Mouse (Mus musculus) CH12.LX (cell line): ENCODE measurements around the gene Gm49384. TPM values are rescaled to one million over a fixed set of nuclear protein-coding genes. Genes with fewer than 3 reads are reported as not detected.

Source experiments
- DNase-seq: peaks from one replicate; pipeline ENCODE4 v3.0.0-alpha.2; 2013; ENCODE audit errors: extremely low read depth
- H3K27ac ChIP-seq: 2 replicates; pipeline ENCODE4 v1.5.1; 2012; ENCODE audit warnings: low read depth, mild to moderate bottlenecking, control low read depth, moderate library complexity; ENCODE audit not compliant: insufficient read depth
- H3K27me3 ChIP-seq: replicated peaks from 2 replicates; pipeline ENCODE3; 2012; ENCODE audit warnings: inconsistent platforms
- H3K36me3 ChIP-seq, 2 experiments: replicated peaks in 1 of 2; 2 replicates each; pipeline versions ENCODE3 to v1.6.1; 2012; ENCODE audit warnings: inconsistent platforms in 1 of 2, low read length in 1 of 2, mild to moderate bottlenecking in 1 of 2, mixed read lengths in 1 of 2, moderate library complexity in 1 of 2; ENCODE audit not compliant: control insufficient read depth in 1 of 2, insufficient read depth in 1 of 2
- H3K4me1 ChIP-seq, 2 experiments: 2 replicates each; pipeline ENCODE4 v1.6.1; 2012; ENCODE audit warnings: inconsistent platforms in 1 of 2, moderate library complexity in 1 of 2; ENCODE audit not compliant: insufficient read depth in 2 of 2, control insufficient read depth in 1 of 2
- H3K4me2 ChIP-seq: 2 replicates; pipeline ENCODE4 v1.6.1; 2012; ENCODE audit warnings: low read depth, mild to moderate bottlenecking, control low read depth; ENCODE audit not compliant: poor library complexity, insufficient read depth, severe bottlenecking
- H3K4me3 ChIP-seq, 3 experiments: fragments of 150-350 bp in 1 of 3; sonication (generic) in 1 of 3; replicated peaks in 1 of 3; 2 replicates each; pipeline versions ENCODE3 to v1.5.1; 2011 to 2012; ENCODE audit warnings: low read depth in 2 of 3, low read length in 2 of 3, mild to moderate bottlenecking in 2 of 3, moderate library complexity in 2 of 3, control low read depth in 1 of 3, improper control_type of control experiment in 1 of 3, inconsistent platforms in 1 of 3, mixed read lengths in 1 of 3; ENCODE audit not compliant: poor library complexity in 1 of 3
- H3K79me2 ChIP-seq: replicated peaks from 2 replicates; pipeline ENCODE4 v1.6.1; 2012; ENCODE audit warnings: mild to moderate bottlenecking, moderate library complexity; ENCODE audit not compliant: control insufficient read depth, poor library complexity, insufficient read depth, severe bottlenecking; ENCODE audit errors: extremely low read depth
- H3K9ac ChIP-seq: 2 replicates; pipeline ENCODE4 v1.6.1; 2012; ENCODE audit warnings: low read depth, mild to moderate bottlenecking, control low read depth, moderate library complexity; ENCODE audit not compliant: insufficient read depth
- H3K9me3 ChIP-seq: replicated peaks from 2 replicates; pipeline ENCODE3; 2012; ENCODE audit warnings: low read length, inconsistent platforms, mixed read lengths
- BHLHE40 ChIP-seq: IDR thresholded peaks from 2 replicates; pipeline ENCODE4 v1.6.1; 2011; ENCODE audit warnings: mild to moderate bottlenecking, low read depth, low read length, improper control_type of control experiment
- CHD2 ChIP-seq: IDR thresholded peaks from 2 replicates; pipeline ENCODE4 v1.6.1; 2011; ENCODE audit warnings: low read length, improper control_type of control experiment
- CTCF ChIP-seq, 2 experiments: IDR thresholded peaks in 1 of 2; conservative IDR thresholded peaks in 1 of 2; 2 replicates each; pipeline ENCODE4 v1.5.1; 2011 to 2012; ENCODE audit warnings: low read depth in 2 of 2, low read length in 2 of 2, improper control_type of control experiment in 1 of 2, inconsistent platforms in 1 of 2, mild to moderate bottlenecking in 1 of 2, moderate library complexity in 1 of 2
- E2F4 ChIP-seq: IDR thresholded peaks from 2 replicates; pipeline ENCODE4 v1.6.1; 2011; ENCODE audit warnings: low read depth, low read length, improper control_type of control experiment; ENCODE audit not compliant: insufficient replicate concordance
- ELF1 ChIP-seq: IDR thresholded peaks from 2 replicates; pipeline ENCODE4 v1.6.1; 2014; ENCODE audit warnings: low read depth, mild to moderate bottlenecking, inconsistent platforms, low read length, improper control_type of control experiment
- ETS1 ChIP-seq: conservative IDR thresholded peaks from 2 replicates; pipeline ENCODE4 v1.6.1; 2012; ENCODE audit warnings: low read depth, mild to moderate bottlenecking, inconsistent platforms, low read length, improper control_type of control experiment, moderate library complexity
- GABPA ChIP-seq: IDR thresholded peaks from 2 replicates; pipeline ENCODE4 v1.6.1; 2012; ENCODE audit warnings: low read depth, low read length, improper control_type of control experiment, inconsistent platforms; ENCODE audit not compliant: insufficient replicate concordance
- HCFC1 ChIP-seq: IDR thresholded peaks from 2 replicates; pipeline ENCODE4 v1.6.1; 2012; ENCODE audit warnings: low read depth, mild to moderate bottlenecking, inconsistent platforms, low read length, improper control_type of control experiment
- JUND ChIP-seq: conservative IDR thresholded peaks from 2 replicates; pipeline ENCODE4 v1.6.1; 2011; ENCODE audit warnings: low read depth, low read length, improper control_type of control experiment
- KAT2A ChIP-seq: IDR thresholded peaks from 2 replicates; pipeline ENCODE4 v1.6.1; 2012; ENCODE audit warnings: low read length, improper control_type of control experiment, inconsistent platforms; ENCODE audit not compliant: insufficient replicate concordance
- MAFK ChIP-seq: IDR thresholded peaks from 2 replicates; pipeline ENCODE4 v1.6.1; 2011; ENCODE audit warnings: low read length, improper control_type of control experiment; ENCODE audit not compliant: insufficient replicate concordance
- MAX ChIP-seq: IDR thresholded peaks from 2 replicates; pipeline ENCODE4 v1.6.1; 2011; ENCODE audit warnings: low read length, improper control_type of control experiment
- MAZ ChIP-seq: IDR thresholded peaks from 2 replicates; pipeline ENCODE4 v1.6.1; 2012; ENCODE audit warnings: low read depth, mild to moderate bottlenecking, inconsistent platforms, low read length, improper control_type of control experiment, moderate library complexity
- MEF2A ChIP-seq: IDR thresholded peaks from 2 replicates; pipeline ENCODE4 v1.6.1; 2014; ENCODE audit warnings: low read depth, mild to moderate bottlenecking, inconsistent platforms, low read length, improper control_type of control experiment, borderline replicate concordance
- MXI1 ChIP-seq: IDR thresholded peaks from 2 replicates; pipeline ENCODE4 v1.6.1; 2011; ENCODE audit warnings: mild to moderate bottlenecking, low read depth, low read length, improper control_type of control experiment
- MYC ChIP-seq: IDR thresholded peaks from 2 replicates; pipeline ENCODE4 v1.6.1; 2011; ENCODE audit warnings: low read depth, mild to moderate bottlenecking, improper control_type of control experiment, low read length
- NELFE ChIP-seq: IDR thresholded peaks from 2 replicates; pipeline ENCODE4 v1.6.1; 2011; ENCODE audit warnings: low read depth, low read length, improper control_type of control experiment
- NRF1 ChIP-seq: IDR thresholded peaks from 2 replicates; pipeline ENCODE4 v1.6.1; 2014; ENCODE audit warnings: low read depth, mild to moderate bottlenecking, inconsistent platforms, low read length, improper control_type of control experiment, moderate library complexity
- PAX5 ChIP-seq: IDR thresholded peaks from 2 replicates; pipeline ENCODE4 v1.6.1; 2012; ENCODE audit warnings: low read length, inconsistent platforms, mixed read lengths
- POLR2AphosphoS2 ChIP-seq: IDR thresholded peaks from 2 replicates; pipeline ENCODE4 v1.6.1; 2011; ENCODE audit warnings: low read depth, low read length, improper control_type of control experiment
- RCOR1 ChIP-seq: conservative IDR thresholded peaks from 2 replicates; pipeline ENCODE4 v1.6.1; 2012; ENCODE audit warnings: low read depth, mild to moderate bottlenecking, inconsistent platforms, low read length, improper control_type of control experiment
- SIN3A ChIP-seq: IDR thresholded peaks from 2 replicates; pipeline ENCODE4 v1.6.1; 2012; ENCODE audit warnings: low read length, improper control_type of control experiment, inconsistent platforms
- SMC3 ChIP-seq: IDR thresholded peaks from 2 replicates; pipeline ENCODE4 v1.6.1; 2011; ENCODE audit warnings: low read depth, low read length, improper control_type of control experiment
- TBP ChIP-seq: conservative IDR thresholded peaks from 2 replicates; pipeline ENCODE4 v1.6.1; 2011; ENCODE audit warnings: low read depth, low read length, improper control_type of control experiment
- TCF12 ChIP-seq: IDR thresholded peaks from 2 replicates; pipeline ENCODE4 v1.6.1; 2014; ENCODE audit warnings: low read depth, mild to moderate bottlenecking, inconsistent platforms, low read length, improper control_type of control experiment
- UBTF ChIP-seq: IDR thresholded peaks from 2 replicates; pipeline ENCODE4 v1.6.1; 2012; ENCODE audit warnings: low read depth, mild to moderate bottlenecking, inconsistent platforms, low read length, improper control_type of control experiment, moderate library complexity
- USF2 ChIP-seq: conservative IDR thresholded peaks from 2 replicates; pipeline ENCODE4 v1.6.1; 2011; ENCODE audit warnings: low read depth, low read length, improper control_type of control experiment
- ZC3H11A ChIP-seq: IDR thresholded peaks from 2 replicates; pipeline ENCODE4 v1.6.1; 2012; ENCODE audit warnings: low read depth, mild to moderate bottlenecking, inconsistent platforms, low read length, improper control_type of control experiment
- ZKSCAN1 ChIP-seq: IDR thresholded peaks from 2 replicates; pipeline ENCODE4 v1.6.1; 2012; ENCODE audit warnings: low read depth, inconsistent platforms, low read length, improper control_type of control experiment, borderline replicate concordance
- ZMIZ1 ChIP-seq: IDR thresholded peaks from 2 replicates; pipeline ENCODE4 v1.6.1; 2012; ENCODE audit warnings: low read depth, mild to moderate bottlenecking, inconsistent platforms, low read length, improper control_type of control experiment
- dilution Hi-C: fragments of 300-500 bp; cut with MboI; formaldehyde crosslinking; loops from 2 replicates; pipeline ENCODE4 v1.14.3; 2020; ENCODE audit warnings: low sequenced_read_pairs; ENCODE audit not compliant: extremely low pct_unique_long_range_greater_than_20kb, extremely low pct_ligation_motif_present
- in situ Hi-C: fragments of 300-500 bp; cut with MboI; formaldehyde crosslinking; loops from 3 replicates; pipeline ENCODE4 v1.14.3; 2019; ENCODE audit warnings: low sequenced_read_pairs, low pct_ligation_motif_present, low pct_unique_long_range_greater_than_20kb, mixed read lengths
- polyA plus RNA-seq: library from polyadenylated mRNA; unstranded; fragments of >175 nt; gene quantifications from 2 replicates; pipeline ENCODE4 v1.2.1, GENCODE M21; 2012; ENCODE audit warnings: low read depth; ENCODE audit not compliant: insufficient read length
- total RNA-seq, 2 experiments: library from RNA; depleted of rRNA; stranded (reverse); fragments of 300-350 nt in 1 of 2; fragments of >200 nt in 1 of 2; gene quantifications; 2 replicates each; pipeline ENCODE4 v1.2.3; 2012 to 2014

The Gm49384 gene
- total and polyA plus RNA-seq, 3 experiments: 23.4 to 54.9 (median 34.4) TPM

DNA sequence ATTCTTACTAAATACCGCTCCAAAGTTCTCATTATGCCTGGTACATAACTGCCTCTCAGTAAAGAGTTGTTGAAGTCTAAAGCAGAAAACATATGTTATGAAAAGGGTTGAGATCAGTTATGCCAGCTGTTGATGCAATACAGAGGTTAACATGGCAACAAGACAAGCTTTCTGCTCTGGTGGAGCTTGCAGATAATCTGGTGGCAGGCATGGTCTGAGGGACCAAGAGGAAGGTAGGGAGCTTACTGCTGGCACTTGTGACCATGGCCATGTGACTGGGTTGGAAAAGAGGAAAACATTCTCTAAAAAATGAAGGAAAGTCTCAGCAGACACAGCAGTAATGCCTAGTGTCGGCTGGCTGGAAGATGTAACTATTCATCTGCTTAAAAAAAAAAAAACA, 32.8 kb downstream of the Gm49384 start:
- DNase-seq: no peak
- dilution Hi-C loops (no loop called here), in situ Hi-C loops (no loop called here)
- no peaks in the 10 kb centered on the region for H3K27me3 ChIP-seq
- TF ChIP-seq MYC (no peak), TCF12 (no peak), CTCF (conservative IDR thresholded peaks at IDR 0.05 in 1 of 2, IDR thresholded peaks at IDR 0.05 in 1 of 2; ENCODE audit: low read depth in 2 of 2, low read length in 2 of 2) (no peak), MXI1 (no peak), MAFK (no peak), JUND (no peak), ZMIZ1 (no peak)
- H3K27ac ChIP-seq: no peak overlapping the region
- no peaks in the 10 kb centered on the region for H3K9me3 ChIP-seq
- H3K36me3 ChIP-seq: peaks cover 15 to 41% of the 10 kb centered on the region in 2 experiments
- peaks cover 3 to 20% of the 10 kb centered on the region in 2 experiments for H3K4me1 ChIP-seq
- H3K4me3 ChIP-seq: no peak overlapping the region
- H3K9ac ChIP-seq: no peak overlapping the region
- H3K79me2 ChIP-seq: peaks cover 18% of the 10 kb centered on the region
- H3K4me2 ChIP-seq: no peak overlapping the region

DNA sequence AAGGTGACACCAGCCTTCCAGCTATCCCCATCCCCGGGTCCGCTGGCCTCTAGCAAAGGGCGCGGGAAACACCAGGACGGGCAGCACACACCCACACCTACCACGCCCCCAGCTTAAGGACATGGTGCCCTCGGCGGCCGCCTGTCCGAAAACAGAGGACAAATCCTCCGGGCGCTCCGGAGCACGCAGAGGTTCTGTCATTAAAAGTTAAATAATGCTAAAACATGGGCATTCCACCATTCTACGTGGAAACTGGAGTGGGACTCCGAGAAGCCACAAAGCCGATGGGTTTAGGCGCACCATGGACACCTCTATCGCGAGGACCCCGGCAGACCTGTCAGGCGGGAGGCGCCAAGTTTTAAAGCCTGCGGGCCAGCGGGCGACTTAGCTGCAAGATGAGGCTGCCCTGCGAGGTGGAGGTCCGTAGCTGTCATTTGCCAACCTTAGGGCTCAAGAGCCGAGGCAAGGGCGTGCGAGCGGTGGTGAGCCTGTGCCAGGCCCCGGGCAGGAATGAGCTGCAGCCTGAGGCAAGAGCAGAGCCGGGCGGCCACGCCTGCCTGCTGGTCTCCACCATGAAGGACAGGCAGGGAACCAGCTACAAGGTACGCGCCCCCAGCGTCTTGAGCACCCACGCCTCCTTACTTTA, 35.5 kb downstream of the Gm49384 start, which contains the start of gene Lrr1:
Lrr1 (plus strand) TSS at position 354 of the 646 bp plus-strand sequence.
- dilution Hi-C loops: no loop called here
- TF ChIP-seq ZC3H11A (no peak), JUND (no peak), POLR2AphosphoS2 (no peak), ELF1 (no peak), NELFE (peak; percentile 27; the same call in 1 of the 2 replicates), NRF1 (no peak), GABPA (no peak), MEF2A (no peak; the same call in 1 of the 2 replicates), SMC3 (no peak), MAZ (no peak), ZKSCAN1 (no peak), ETS1 (no peak), CTCF (conservative IDR thresholded peaks at IDR 0.05 in 1 of 2, IDR thresholded peaks at IDR 0.05 in 1 of 2; ENCODE audit: low read depth in 2 of 2, low read length in 2 of 2) (peak in 1 of 2 experiments; percentile 18; a peak in 1 of 4 replicates), CHD2 (no peak), E2F4 (peak; percentile 81; the same call in 1 of the 2 replicates), HCFC1 (peak; percentile 79), MYC (no peak), BHLHE40 (no peak), KAT2A (peak; percentile 49; the same call in 1 of the 2 replicates), RCOR1 (no peak), TBP (peak; percentile 75; the same call in 1 of the 2 replicates), MAX (peak; percentile 100), PAX5 (no peak), TCF12 (no peak; the same call in 1 of the 2 replicates), USF2 (no peak), MXI1 (peak; percentile 73), MAFK (no peak), ZMIZ1 (no peak), UBTF (no peak), SIN3A (peak; percentile 94)

More for the DNA sequence above, 35.5 kb downstream of the Gm49384 start, which contains the start of gene Lrr1:
- Histone ChIP-seq H3K27me3 (peaks cover 2% of the 10 kb centered on the region), H3K36me3 (peaks cover 3 to 15% of the 10 kb centered on the region in 2 experiments), H3K4me1 (peaks cover 3 to 20% of the 10 kb centered on the region in 2 experiments), H3K27ac (no peak within 1 kb of the TSS), H3K79me2 (peaks cover 18% of the 10 kb centered on the region), H3K4me3 (peak within 1 kb of the TSS; percentile 73 to 94 (median 88)), H3K4me2 (peak within 1 kb of the TSS; percentile 79), H3K9ac (peak within 1 kb of the TSS; percentile 90), H3K9me3 (no peaks in the 10 kb centered on the region)
- DNase-seq: peak; percentile 73
- in situ Hi-C loops: no loop called here
